Mouse (Mus musculus) cortical plate, adult 2 months (tissue): ENCODE results near the gene Acox2.

Source experiments
- CTCF ChIP-seq: fragments of 200-500 bp; IDR thresholded peaks from 2 replicates; pipeline ENCODE4 v1.5.1; 2011; ENCODE audit warnings: mild to moderate bottlenecking, control low read depth, low read length; ENCODE audit not compliant: insufficient read depth; ENCODE audit errors: extremely low read depth
- POLR2A ChIP-seq: fragments of 200-500 bp; IDR thresholded peaks from 2 replicates; pipeline ENCODE4 v1.6.1; 2011; ENCODE audit warnings: mild to moderate bottlenecking, low read length, control low read depth; ENCODE audit not compliant: insufficient read depth; ENCODE audit errors: extremely low read depth

- TF ChIP-seq CTCF (no peak), POLR2A (no peak)
Observed at GRCm38 (mm10) chr14:8249206-8249605, 9.9 kb downstream of the Acox2 start.
